Mouse (Mus musculus): ENCODE measurements at regions not wholly inside any gene's neighbourhood (a gene's known extent, or its start where the extent isn't known, plus 50 kb on each side); places are given as distances from the start of the nearest gene placed in this dataset.
A peak's percentile ranks its signal among the peaks of the same experiment; 100 is the strongest.

DNA sequence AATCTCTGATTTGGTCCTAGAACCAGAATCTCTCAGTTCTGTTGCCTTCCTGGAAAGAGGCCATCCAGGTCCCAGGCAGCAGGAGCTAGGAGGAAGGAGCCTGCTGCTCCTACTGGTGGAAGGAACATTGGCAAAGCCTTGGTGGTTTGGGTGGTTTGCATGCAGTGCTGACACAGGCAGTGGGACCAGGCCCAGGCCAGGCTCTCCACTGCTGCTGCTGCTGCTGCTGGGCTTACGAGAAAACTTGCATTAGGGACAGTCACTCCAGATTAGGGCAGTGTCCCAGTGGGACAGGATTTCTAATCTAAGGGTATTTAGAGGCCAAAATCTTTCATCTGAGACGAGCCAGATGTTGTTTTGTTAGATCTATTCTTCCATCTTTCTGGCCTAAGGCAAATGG lies 172.1 kb upstream of the Bmper start:
- Histone ChIP-seq H3K27ac (ENCODE audit: low read length) (no peak overlapping the region), H3K4me3 (ENCODE audit: low read depth, low read length) (no peak overlapping the region), H3K9me3 (replicated peaks; ENCODE audit: control insufficient read depth, low read length, poor library complexity, severe bottlenecking) (no peaks in the 10 kb centered on the region), H3K9ac (ENCODE audit: low read depth, low read length) (no peak overlapping the region), H3K36me3 (ENCODE audit: control insufficient read depth, insufficient read depth, low read length) (no peaks in the 10 kb centered on the region), H3K4me2 (ENCODE audit: low read length) (no peak overlapping the region), H3K4me1 (ENCODE audit: control insufficient read depth, insufficient read depth, low read length) (no peaks in the 10 kb centered on the region), H3K27me3 (ENCODE audit: control insufficient read depth, insufficient read depth, low read depth, low read length) (no peaks in the 10 kb centered on the region)
- ATAC-seq: no peak
- WGBS: 37% methylated on average over 2 of the region's 2 CpGs

DNA sequence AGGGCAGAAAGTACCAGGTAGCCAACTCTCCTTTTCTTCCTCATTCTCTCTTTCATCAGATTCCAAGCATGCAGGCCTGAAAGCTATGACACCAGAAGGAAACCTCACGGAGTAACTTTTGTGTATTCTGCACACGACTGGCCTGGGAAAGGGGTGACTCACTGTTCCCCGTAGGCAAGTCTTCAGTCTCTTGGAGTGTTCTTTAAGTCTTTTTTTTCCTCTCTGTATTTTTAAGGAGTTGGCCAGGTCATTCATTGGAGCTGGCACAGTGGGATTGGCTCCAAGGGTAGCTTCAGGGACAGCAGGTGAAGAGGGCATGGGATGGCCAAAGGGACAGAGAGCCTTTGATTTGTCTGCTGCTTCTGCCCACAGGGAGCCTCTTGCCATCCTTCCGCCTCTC lies 163.3 kb upstream of the Bmper start:
- Histone ChIP-seq H3K27ac (ENCODE audit: low read length) (no peak overlapping the region), H3K4me2 (ENCODE audit: low read length) (no peak overlapping the region), H3K36me3 (ENCODE audit: control insufficient read depth, insufficient read depth, low read length) (no peaks in the 10 kb centered on the region), H3K9me3 (replicated peaks; ENCODE audit: control insufficient read depth, low read length, poor library complexity, severe bottlenecking) (no peaks in the 10 kb centered on the region), H3K4me1 (ENCODE audit: control insufficient read depth, insufficient read depth, low read length) (peaks cover 13% of the 10 kb centered on the region), H3K4me3 (ENCODE audit: low read depth, low read length) (no peak overlapping the region), H3K9ac (ENCODE audit: low read depth, low read length) (no peak overlapping the region), H3K27me3 (ENCODE audit: control insufficient read depth, insufficient read depth, low read depth, low read length) (no peaks in the 10 kb centered on the region; the same call in 1 of the 2 replicates)
- 86% methylated on average over 4 of the region's 4 CpGs for WGBS
- no peak for ATAC-seq

DNA sequence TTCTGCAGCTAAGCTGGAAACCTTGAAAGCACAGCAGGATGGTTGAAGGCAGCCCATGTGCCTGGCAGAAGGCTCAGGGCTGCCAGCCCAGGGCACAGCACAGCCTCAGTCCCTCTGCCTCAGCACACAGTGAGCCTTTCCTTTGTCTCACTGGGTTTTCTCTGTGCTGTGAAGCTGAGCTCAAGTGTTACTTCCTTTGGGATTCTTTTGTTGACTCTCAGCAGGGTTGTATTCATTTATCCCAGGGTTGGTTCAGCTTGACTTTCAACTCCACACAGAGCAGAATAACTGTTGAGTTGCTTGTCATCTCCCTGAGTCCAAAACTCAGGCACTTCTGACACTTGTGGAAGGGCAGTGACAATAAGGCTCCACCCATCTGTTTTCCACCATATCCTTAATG lies 162.3 kb upstream of the Bmper start:
- Histone ChIP-seq H3K9me3 (replicated peaks; ENCODE audit: control insufficient read depth, low read length, poor library complexity, severe bottlenecking) (no peaks in the 10 kb centered on the region), H3K36me3 (ENCODE audit: control insufficient read depth, insufficient read depth, low read length) (no peaks in the 10 kb centered on the region), H3K4me2 (ENCODE audit: low read length) (no peak overlapping the region), H3K27ac (ENCODE audit: low read length) (no peak overlapping the region), H3K4me3 (ENCODE audit: low read depth, low read length) (no peak overlapping the region), H3K4me1 (ENCODE audit: control insufficient read depth, insufficient read depth, low read length) (peaks cover 13% of the 10 kb centered on the region), H3K27me3 (ENCODE audit: control insufficient read depth, insufficient read depth, low read depth, low read length) (no peaks in the 10 kb centered on the region; the same call in 1 of the 2 replicates), H3K9ac (ENCODE audit: low read depth, low read length) (no peak overlapping the region)
- ATAC-seq: no peak

DNA sequence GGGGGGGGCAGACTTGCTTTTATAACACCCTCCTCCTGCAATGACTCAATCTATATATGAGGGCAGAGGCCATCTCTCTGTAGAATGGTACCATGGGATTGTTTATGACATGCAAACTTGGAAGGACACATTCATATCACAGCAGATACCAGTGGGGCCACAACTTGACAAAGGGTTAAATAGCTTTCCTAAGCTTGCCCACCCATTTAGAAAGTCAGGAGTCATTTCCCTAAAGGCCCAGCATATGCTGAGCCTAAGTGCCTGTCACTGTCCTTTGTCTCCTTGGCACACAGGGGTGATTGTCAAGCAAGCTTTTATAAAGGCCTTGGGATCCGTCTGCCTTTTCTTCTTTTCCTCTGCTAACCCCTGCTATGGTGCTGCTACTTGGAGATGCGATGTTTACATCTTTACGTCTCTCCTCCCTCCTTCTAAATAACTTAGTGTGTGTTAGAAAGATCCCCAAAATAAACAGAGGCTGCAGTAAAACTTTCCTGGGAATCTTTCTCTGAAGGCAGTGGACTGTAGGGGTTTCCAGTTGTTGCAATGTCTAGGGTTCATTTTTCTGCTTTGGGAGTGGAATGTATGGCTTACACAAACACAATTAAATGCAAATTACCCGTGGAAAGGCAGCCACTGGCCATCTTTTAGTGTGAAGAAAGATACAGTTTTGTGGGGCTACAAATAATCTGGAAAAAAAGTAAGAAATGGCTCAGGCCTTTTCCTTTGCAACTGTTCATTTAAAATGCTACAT lies 161.5 kb upstream of the Bmper start:
- Histone ChIP-seq H3K4me3 (ENCODE audit: low read depth, low read length) (no peak overlapping the region), H3K36me3 (ENCODE audit: control insufficient read depth, insufficient read depth, low read length) (no peaks in the 10 kb centered on the region), H3K4me1 (ENCODE audit: control insufficient read depth, insufficient read depth, low read length) (peaks cover 13% of the 10 kb centered on the region), H3K4me2 (ENCODE audit: low read length) (no peak overlapping the region), H3K9me3 (replicated peaks; ENCODE audit: control insufficient read depth, low read length, poor library complexity, severe bottlenecking) (no peaks in the 10 kb centered on the region), H3K27ac (ENCODE audit: low read length) (no peak overlapping the region), H3K9ac (ENCODE audit: low read depth, low read length) (no peak overlapping the region), H3K27me3 (ENCODE audit: control insufficient read depth, insufficient read depth, low read depth, low read length) (no peaks in the 10 kb centered on the region; the same call in 1 of the 2 replicates)
- ATAC-seq: no peak
- WGBS: 13% methylated on average over 4 of the region's 4 CpGs

DNA sequence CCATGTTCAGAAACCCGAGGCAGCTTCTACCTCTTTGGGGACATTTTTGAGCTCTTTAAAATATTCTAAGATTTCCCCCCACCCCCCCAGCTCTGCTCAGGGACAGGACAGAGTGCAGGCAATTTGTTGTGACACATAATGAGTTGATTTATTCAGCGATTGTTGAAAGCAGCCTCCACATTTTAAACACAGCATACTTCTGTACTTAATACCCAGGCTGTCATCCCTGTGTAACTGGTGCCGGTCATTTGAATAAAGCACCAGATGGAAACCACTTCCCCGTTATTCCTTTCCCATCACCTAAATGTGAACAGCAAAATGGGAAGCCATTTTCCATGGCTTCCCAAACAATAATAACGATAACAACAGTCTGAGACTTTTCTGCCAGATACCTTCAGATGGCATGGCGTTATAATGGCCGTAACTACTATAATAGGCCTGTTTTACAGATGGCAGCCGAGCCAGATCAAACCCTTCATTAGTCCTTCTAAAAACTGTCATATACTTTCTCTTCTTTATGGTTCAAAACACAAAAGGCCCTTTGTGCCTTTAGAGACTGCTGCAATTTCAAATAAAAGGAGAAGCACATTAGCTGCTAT lies 160.7 kb upstream of the Bmper start:
- ATAC-seq: peak; percentile 72
- 22% methylated on average over 8 of the region's 8 CpGs for WGBS
- no peak overlapping the region for H3K4me2 ChIP-seq (ENCODE audit: low read length)
- no peak overlapping the region for H3K9ac ChIP-seq (ENCODE audit: low read depth, low read length)
- H3K9me3 ChIP-seq (replicated peaks; ENCODE audit: control insufficient read depth, low read length, poor library complexity, severe bottlenecking): no peaks in the 10 kb centered on the region
- H3K27ac ChIP-seq (ENCODE audit: low read length): peak overlapping the region; percentile 1; the same call in 1 of the 2 replicates
- no peaks in the 10 kb centered on the region for H3K36me3 ChIP-seq (ENCODE audit: control insufficient read depth, insufficient read depth, low read length)
- no peak overlapping the region for H3K4me3 ChIP-seq (ENCODE audit: low read depth, low read length)
- H3K27me3 ChIP-seq (ENCODE audit: control insufficient read depth, insufficient read depth, low read depth, low read length): no peaks in the 10 kb centered on the region; the same call in 1 of the 2 replicates
- peaks cover 13% of the 10 kb centered on the region for H3K4me1 ChIP-seq (ENCODE audit: control insufficient read depth, insufficient read depth, low read length)

DNA sequence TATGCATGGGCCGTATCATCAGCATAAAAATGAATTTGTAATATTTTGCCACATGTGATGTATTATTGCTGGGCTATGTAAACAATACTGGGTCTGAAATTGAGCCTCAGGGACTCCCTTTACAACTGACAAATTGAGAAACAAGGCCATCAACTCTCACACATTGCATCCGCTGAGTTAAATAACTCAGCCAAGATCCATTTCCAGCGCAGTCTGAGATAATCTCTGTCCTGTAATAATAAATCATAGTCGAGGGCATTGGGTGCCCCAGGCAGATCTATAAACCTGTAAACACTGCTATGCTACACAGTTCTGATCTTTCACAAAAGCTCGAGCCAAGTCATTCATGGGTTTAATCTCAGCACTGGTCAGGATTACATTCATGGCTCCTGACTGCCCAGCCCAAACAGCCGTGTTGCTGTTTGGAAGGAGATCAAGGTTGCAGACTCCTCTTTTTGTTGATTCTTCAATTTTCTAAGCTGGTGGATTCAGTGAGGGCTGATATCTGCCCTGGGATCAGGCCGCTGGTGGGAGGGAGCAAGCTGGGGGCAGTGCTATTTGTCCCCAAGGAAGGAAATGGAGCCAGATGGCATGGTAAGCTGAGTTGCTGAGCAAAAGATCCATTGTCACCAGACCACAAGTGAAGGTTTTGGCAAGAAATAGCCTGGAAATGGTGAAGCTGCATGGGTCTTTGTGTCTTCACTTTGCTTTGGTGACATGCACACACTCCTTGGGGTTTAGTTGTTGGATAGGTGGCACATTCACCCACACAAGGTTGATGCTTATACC lies 160.0 kb upstream of the Bmper start:
- Histone ChIP-seq H3K4me2 (ENCODE audit: low read length) (no peak overlapping the region), H3K9me3 (replicated peaks; ENCODE audit: control insufficient read depth, low read length, poor library complexity, severe bottlenecking) (no peaks in the 10 kb centered on the region), H3K27me3 (ENCODE audit: control insufficient read depth, insufficient read depth, low read depth, low read length) (no peaks in the 10 kb centered on the region; the same call in 1 of the 2 replicates), H3K36me3 (ENCODE audit: control insufficient read depth, insufficient read depth, low read length) (no peaks in the 10 kb centered on the region), H3K9ac (ENCODE audit: low read depth, low read length) (no peak overlapping the region), H3K27ac (ENCODE audit: low read length) (peak overlapping the region; percentile 1; the same call in 1 of the 2 replicates), H3K4me3 (ENCODE audit: low read depth, low read length) (no peak overlapping the region), H3K4me1 (ENCODE audit: control insufficient read depth, insufficient read depth, low read length) (peaks cover 13% of the 10 kb centered on the region)
- peak; percentile 68 for ATAC-seq
- WGBS: 30% methylated on average over 7 of the region's 7 CpGs

DNA sequence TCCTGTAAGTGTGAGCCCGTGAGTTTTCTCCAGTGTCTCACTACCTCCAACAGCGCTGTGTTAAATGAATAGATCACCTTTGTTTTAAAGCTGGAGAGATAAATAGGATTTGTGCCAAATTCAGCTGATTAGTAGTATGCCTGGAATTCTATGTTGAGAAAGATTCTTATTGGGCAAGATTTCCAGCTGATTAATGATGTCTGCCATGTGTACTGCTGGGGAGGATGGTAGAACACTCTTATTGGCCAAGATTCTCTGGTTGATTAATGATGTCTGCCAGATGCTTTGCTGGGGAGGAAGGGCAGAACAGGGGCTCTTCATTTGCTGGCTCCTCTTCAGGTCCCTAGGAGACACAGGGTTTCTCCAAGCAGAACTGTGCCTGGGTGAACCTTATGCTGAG lies 158.9 kb upstream of the Bmper start:
- no peak for ATAC-seq
- Histone ChIP-seq H3K36me3 (ENCODE audit: control insufficient read depth, insufficient read depth, low read length) (no peaks in the 10 kb centered on the region), H3K9ac (ENCODE audit: low read depth, low read length) (no peak overlapping the region), H3K27me3 (ENCODE audit: control insufficient read depth, insufficient read depth, low read depth, low read length) (no peaks in the 10 kb centered on the region; the same call in 1 of the 2 replicates), H3K4me2 (ENCODE audit: low read length) (no peak overlapping the region), H3K27ac (ENCODE audit: low read length) (no peak overlapping the region), H3K4me1 (ENCODE audit: control insufficient read depth, insufficient read depth, low read length) (peaks cover 13% of the 10 kb centered on the region), H3K9me3 (replicated peaks; ENCODE audit: control insufficient read depth, low read length, poor library complexity, severe bottlenecking) (no peaks in the 10 kb centered on the region), H3K4me3 (ENCODE audit: low read depth, low read length) (no peak overlapping the region)
- 90% methylated on average over 2 of the region's 2 CpGs for WGBS

DNA sequence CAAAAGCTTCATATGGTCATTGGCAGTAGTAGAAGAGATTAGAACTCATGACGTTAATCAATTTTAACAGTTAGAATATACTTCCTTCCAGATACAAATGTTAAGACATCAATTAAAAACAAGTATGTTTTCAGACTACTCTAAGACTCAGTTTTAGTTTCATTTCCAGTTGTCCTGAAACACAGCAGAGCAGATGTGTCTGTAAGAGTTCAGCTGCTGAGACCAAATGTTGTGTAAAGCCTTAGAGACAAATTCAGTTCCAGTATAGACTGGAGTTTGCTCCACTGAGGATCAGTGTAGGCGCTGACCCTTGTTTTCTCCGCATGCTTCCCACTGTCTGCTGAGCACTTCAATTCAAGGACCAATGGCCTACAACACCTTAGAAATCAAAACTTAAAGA lies 158.1 kb upstream of the Bmper start:
- ATAC-seq: no peak
- Histone ChIP-seq H3K9ac (ENCODE audit: low read depth, low read length) (no peak overlapping the region), H3K36me3 (ENCODE audit: control insufficient read depth, insufficient read depth, low read length) (no peaks in the 10 kb centered on the region), H3K27me3 (ENCODE audit: control insufficient read depth, insufficient read depth, low read depth, low read length) (no peaks in the 10 kb centered on the region; the same call in 1 of the 2 replicates), H3K27ac (ENCODE audit: low read length) (no peak overlapping the region), H3K4me1 (ENCODE audit: control insufficient read depth, insufficient read depth, low read length) (peaks cover 13% of the 10 kb centered on the region), H3K9me3 (replicated peaks; ENCODE audit: control insufficient read depth, low read length, poor library complexity, severe bottlenecking) (no peaks in the 10 kb centered on the region), H3K4me2 (ENCODE audit: low read length) (no peak overlapping the region), H3K4me3 (ENCODE audit: low read depth, low read length) (no peak overlapping the region)
- 95% methylated on average over 3 of the region's 3 CpGs for WGBS
